Mouse (Mus musculus) C2C12 (cell line): ENCODE measurements around the gene Nol10. TPM values are rescaled to one million over a fixed set of nuclear protein-coding genes. Genes with fewer than 3 reads are reported as not detected.

Experiments used
- H3K27me3 ChIP-seq: one replicate; pipeline ENCODE4 v1.6.1; 2011; ENCODE audit not compliant: control insufficient read depth, insufficient read depth, insufficient read length
- H3K36me3 ChIP-seq: one replicate; pipeline ENCODE4 v1.6.1; 2011; ENCODE audit not compliant: control insufficient read depth, insufficient read depth
- H3K4me3 ChIP-seq: one replicate; pipeline ENCODE4 v1.5.1; 2011; ENCODE audit warnings: mild to moderate bottlenecking, control low read depth; ENCODE audit not compliant: poor library complexity, insufficient read depth, severe bottlenecking
- H3K79me2 ChIP-seq: one replicate; pipeline ENCODE4 v1.6.1; 2011; ENCODE audit not compliant: control insufficient read depth, insufficient read depth
- H3K79me3 ChIP-seq: one replicate; pipeline ENCODE4 v1.6.1; 2011; ENCODE audit warnings: low read depth, control low read depth
- H3ac ChIP-seq: one replicate; pipeline ENCODE3; 2011; ENCODE audit warnings: low read depth; ENCODE audit not compliant: control insufficient read depth, insufficient read length
- CEBPB ChIP-seq: IDR thresholded peaks from one replicate; pipeline ENCODE4 v1.6.1; 2011; ENCODE audit warnings: low read depth, mild to moderate bottlenecking, control low read depth, moderate library complexity
- CTCF ChIP-seq: IDR thresholded peaks from one replicate; pipeline ENCODE4 v1.5.1; 2011; ENCODE audit not compliant: control insufficient read depth, insufficient read depth, insufficient read length
- FOSL1 ChIP-seq: IDR thresholded peaks from one replicate; pipeline ENCODE4 v1.8.0; 2011; ENCODE audit warnings: mild to moderate bottlenecking, low read length; ENCODE audit not compliant: poor library complexity, insufficient read depth, severe bottlenecking
- MAX ChIP-seq: IDR thresholded peaks from one replicate; pipeline ENCODE4 v1.6.1; 2011; ENCODE audit warnings: mild to moderate bottlenecking, control low read depth
- MYOD1 ChIP-seq: IDR thresholded peaks from one replicate; pipeline ENCODE4 v1.6.1; 2011; ENCODE audit warnings: low read depth; ENCODE audit not compliant: control insufficient read depth, insufficient read length
- MYOG ChIP-seq: IDR thresholded peaks from one replicate; pipeline ENCODE4 v1.6.1; 2011; ENCODE audit not compliant: control insufficient read depth, insufficient read length; ENCODE audit errors: extremely low read depth
- USF1 ChIP-seq: IDR thresholded peaks from one replicate; pipeline ENCODE4 v1.6.1; 2011; ENCODE audit warnings: low read depth, mild to moderate bottlenecking, control low read depth, moderate library complexity
- polyA plus RNA-seq: library from polyadenylated mRNA; unstranded; fragments of >200 nt; fragmentation: generic; extraction: Trizol; gene quantifications from one replicate; pipeline ENCODE4 v1.2.1, GENCODE M21; 2012; ENCODE audit warnings: missing spikeins

The Nol10 gene
- polyA plus RNA-seq, 1 experiment: 20.3 TPM

GRCm38 (mm10) chr12:17471405-17471804 is 123.1 kb downstream of the Nol10 start:
- peaks cover 18% of the 10 kb centered on the region for H3K27me3 ChIP-seq
- no peak overlapping the region for H3K4me3 ChIP-seq
- H3ac ChIP-seq: no peak overlapping the region
- no peak for TF ChIP-seq USF1
- no peak for TF ChIP-seq MYOD1
- TF ChIP-seq FOSL1: no peak
- TF ChIP-seq CTCF: no peak
- no peak for TF ChIP-seq CEBPB
- no peak for TF ChIP-seq MAX
- TF ChIP-seq MYOG: no peak
- no peaks in the 10 kb centered on the region for H3K36me3 ChIP-seq
- H3K79me3 ChIP-seq: no peaks in the 10 kb centered on the region
- H3K79me2 ChIP-seq: no peaks in the 10 kb centered on the region

GRCm38 (mm10) chr12:17473128-17473527 is 124.9 kb downstream of the Nol10 start:
- H3K27me3 ChIP-seq: peaks cover 21% of the 10 kb centered on the region
- TF ChIP-seq MYOD1 (no peak), USF1 (no peak), CEBPB (no peak), CTCF (no peak), MAX (no peak), MYOG (no peak)
- no peaks in the 10 kb centered on the region for H3K36me3 ChIP-seq
- H3K79me3 ChIP-seq: no peaks in the 10 kb centered on the region
- H3K4me3 ChIP-seq: no peak overlapping the region
- H3ac ChIP-seq: no peak overlapping the region
- no peaks in the 10 kb centered on the region for H3K79me2 ChIP-seq

GRCm38 (mm10) chr12:17473862-17474261 is 125.6 kb downstream of the Nol10 start:
- Histone ChIP-seq H3K79me2 (no peaks in the 10 kb centered on the region), H3K79me3 (no peaks in the 10 kb centered on the region), H3K36me3 (no peaks in the 10 kb centered on the region), H3K4me3 (no peak overlapping the region), H3ac (no peak overlapping the region), H3K27me3 (peaks cover 21% of the 10 kb centered on the region)
- TF ChIP-seq MAX: no peak
- TF ChIP-seq USF1: no peak
- no peak for TF ChIP-seq CEBPB
- TF ChIP-seq FOSL1: no peak
- TF ChIP-seq CTCF: no peak

GRCm38 (mm10) chr12:17474681-17475080 is 126.4 kb downstream of the Nol10 start:
- TF ChIP-seq MYOG: no peak
- no peak for TF ChIP-seq USF1
- no peak for TF ChIP-seq MAX
- no peak for TF ChIP-seq FOSL1
- TF ChIP-seq MYOD1: no peak
- TF ChIP-seq CTCF: no peak
- no peak for TF ChIP-seq CEBPB
- no peaks in the 10 kb centered on the region for H3K36me3 ChIP-seq
- H3K27me3 ChIP-seq: peaks cover 21% of the 10 kb centered on the region
- no peaks in the 10 kb centered on the region for H3K79me2 ChIP-seq
- no peaks in the 10 kb centered on the region for H3K79me3 ChIP-seq
- H3ac ChIP-seq: no peak overlapping the region
- no peak overlapping the region for H3K4me3 ChIP-seq

- Histone ChIP-seq H3K4me3 (no peak overlapping the region), H3K79me3 (no peaks in the 10 kb centered on the region), H3K79me2 (no peaks in the 10 kb centered on the region), H3K36me3 (no peaks in the 10 kb centered on the region), H3K27me3 (peaks cover 21% of the 10 kb centered on the region), H3ac (no peak overlapping the region)
- TF ChIP-seq MAX (no peak), CTCF (no peak), FOSL1 (no peak), MYOG (no peak), MYOD1 (no peak), CEBPB (no peak), USF1 (no peak)
These were observed 126.9 kb downstream of the Nol10 start for GRCm38 (mm10) chr12:17475146-17475545.

- H3K27me3 ChIP-seq: peaks cover 15% of the 10 kb centered on the region
- H3K4me3 ChIP-seq: no peak overlapping the region
- TF ChIP-seq FOSL1 (no peak), CTCF (no peak), MAX (no peak), MYOG (no peak), USF1 (no peak), MYOD1 (no peak), CEBPB (no peak)
- H3K79me2 ChIP-seq: no peaks in the 10 kb centered on the region
- H3ac ChIP-seq: no peak overlapping the region
- no peaks in the 10 kb centered on the region for H3K36me3 ChIP-seq
- no peaks in the 10 kb centered on the region for H3K79me3 ChIP-seq
These were observed 129.9 kb downstream of the Nol10 start for GRCm38 (mm10) chr12:17478196-17478595.
